Mouse (Mus musculus): Measurements from ENCODE around the gene Trim71.

GRCm38 (mm10) chr9:114612566-114612965 lies 48.4 kb upstream of the Trim71 start:
- TF ChIP-seq POLR2A (IDR thresholded peaks at IDR 0.05; ENCODE audit: control insufficient read depth, low read depth, low read length) (no peak), CTCF (IDR thresholded peaks at IDR 0.05; ENCODE audit: control insufficient read depth, insufficient read depth, insufficient replicate concordance, low read depth, low read length) (no peak)
